Mouse (Mus musculus): ENCODE measurements at regions not wholly inside any gene's neighbourhood (a gene's known extent, or its start where the extent isn't known, plus 50 kb on each side); places are given as distances from the start of the nearest gene placed in this dataset.

- TF ChIP-seq CTCF (IDR thresholded peaks at IDR 0.05; ENCODE audit: low read depth, low read length) (no peak), POLR2A (IDR thresholded peaks at IDR 0.05; ENCODE audit: insufficient read depth, low read length) (no peak)
Observed at GRCm38 (mm10) chr3:144067016-144067415, 138.0 kb downstream of the Lmo4 start.
